Mouse (Mus musculus): ENCODE measurements around the gene Vmo1. TPM values are rescaled to one million over a fixed set of nuclear protein-coding genes. Genes with fewer than 3 reads are reported as not detected.
"Not testable (repeated sequence)": the region's sequence is repeated elsewhere in the genome, so short reads cannot be mapped to it uniquely, and the experiment has no call there.

The Vmo1 gene
- polyA plus RNA-seq, 1 experiment from 2014 or later: not detected

- 49% methylated on average over 3 of the region's 3 CpGs for WGBS
- H3K36me3 ChIP-seq: no peaks in the 10 kb centered on the region
- no peak for ATAC-seq (ENCODE audit: extremely low read depth, insufficient number of reproducible peaks, low FRiP score, low TSS enrichment)
- no peaks in the 10 kb centered on the region for H3K4me1 ChIP-seq
- H3K9ac ChIP-seq: no peak overlapping the region
- H3K27me3 ChIP-seq (replicated peaks): peaks cover 15% of the 10 kb centered on the region; the same call in 1 of the 2 replicates
- no peak overlapping the region for H3K4me2 ChIP-seq
- no peak overlapping the region for H3K27ac ChIP-seq (replicated peaks)
- H3K4me3 ChIP-seq: no peak overlapping the region
- H3K9me3 ChIP-seq: no peaks in the 10 kb centered on the region
These were observed 12.4 kb downstream of the Vmo1 start for GRCm38 (mm10) chr11:70502018-70502417.

- Histone ChIP-seq H3K27me3 (replicated peaks) (peaks cover 11% of the 10 kb centered on the region; the same call in 1 of the 2 replicates), H3K4me1 (no peaks in the 10 kb centered on the region), H3K27ac (replicated peaks) (no peak overlapping the region), H3K9me3 (no peaks in the 10 kb centered on the region), H3K4me2 (no peak overlapping the region), H3K9ac (no peak overlapping the region), H3K36me3 (no peaks in the 10 kb centered on the region), H3K4me3 (no peak overlapping the region)
- WGBS: 88% methylated on average over 1 of the region's 1 CpGs
- no peak for ATAC-seq (ENCODE audit: extremely low read depth, insufficient number of reproducible peaks, low FRiP score, low TSS enrichment)
These were observed 14.0 kb downstream of the Vmo1 start for GRCm38 (mm10) chr11:70500476-70500812.

- no peaks in the 10 kb centered on the region for H3K4me1 ChIP-seq
- no peak overlapping the region for H3K4me3 ChIP-seq
- H3K9ac ChIP-seq: no peak overlapping the region
- 64% methylated on average over 14 of the region's 14 CpGs for WGBS
- H3K27me3 ChIP-seq (replicated peaks): 0 out of 2 replicates have a peak, but pooled peaks cover 5% of the 10 kb centered on the region
- ATAC-seq (ENCODE audit: extremely low read depth, insufficient number of reproducible peaks, low FRiP score, low TSS enrichment): no peak
- no peaks in the 10 kb centered on the region for H3K9me3 ChIP-seq
- H3K4me2 ChIP-seq: no peak overlapping the region
- no peak overlapping the region for H3K27ac ChIP-seq (replicated peaks)
- no peaks in the 10 kb centered on the region for H3K36me3 ChIP-seq
These were observed 14.6 kb downstream of the Vmo1 start for GRCm38 (mm10) chr11:70499566-70500475.

GRCm38 (mm10) chr11:70489684-70490083 is 24.7 kb downstream of the Vmo1 start:
- Histone ChIP-seq H3K27ac (replicated peaks) (no peak overlapping the region), H3K4me3 (no peak overlapping the region), H3K9me3 (no peaks in the 10 kb centered on the region), H3K4me2 (no peak overlapping the region), H3K27me3 (replicated peaks) (no peaks in the 10 kb centered on the region), H3K9ac (no peak overlapping the region), H3K36me3 (no peaks in the 10 kb centered on the region), H3K4me1 (no peaks in the 10 kb centered on the region)
- 66% methylated on average over 6 of the region's 6 CpGs for WGBS
- ATAC-seq (ENCODE audit: extremely low read depth, insufficient number of reproducible peaks, low FRiP score, low TSS enrichment): no peak

GRCm38 (mm10) chr11:70489138-70489537 is 25.3 kb downstream of the Vmo1 start:
- Histone ChIP-seq H3K36me3 (no peaks in the 10 kb centered on the region), H3K9me3 (no peaks in the 10 kb centered on the region), H3K27me3 (replicated peaks) (no peaks in the 10 kb centered on the region), H3K4me3 (no peak overlapping the region), H3K9ac (no peak overlapping the region), H3K4me1 (no peaks in the 10 kb centered on the region), H3K27ac (replicated peaks) (no peak overlapping the region), H3K4me2 (no peak overlapping the region)
- no peak for ATAC-seq (ENCODE audit: extremely low read depth, insufficient number of reproducible peaks, low FRiP score, low TSS enrichment)
- 82% methylated on average over 3 of the region's 3 CpGs for WGBS

GRCm38 (mm10) chr11:70487816-70488215 is 26.6 kb downstream of the Vmo1 start:
- H3K27ac ChIP-seq (replicated peaks): no peak overlapping the region
- WGBS: 40% methylated on average over 4 of the region's 4 CpGs
- H3K4me1 ChIP-seq: no peaks in the 10 kb centered on the region
- no peak overlapping the region for H3K9ac ChIP-seq
- no peaks in the 10 kb centered on the region for H3K27me3 ChIP-seq (replicated peaks)
- H3K4me2 ChIP-seq: no peak overlapping the region
- H3K36me3 ChIP-seq: no peaks in the 10 kb centered on the region
- H3K4me3 ChIP-seq: no peak overlapping the region
- ATAC-seq (ENCODE audit: extremely low read depth, insufficient number of reproducible peaks, low FRiP score, low TSS enrichment): no peak
- no peaks in the 10 kb centered on the region for H3K9me3 ChIP-seq

- Histone ChIP-seq H3K27me3 (replicated peaks) (no peaks in the 10 kb centered on the region), H3K4me2 (no peak overlapping the region), H3K4me1 (no peaks in the 10 kb centered on the region), H3K4me3 (no peak overlapping the region), H3K9ac (no peak overlapping the region), H3K36me3 (no peaks in the 10 kb centered on the region), H3K9me3 (no peaks in the 10 kb centered on the region), H3K27ac (replicated peaks) (no peak overlapping the region)
- 55% methylated on average over 2 of the region's 2 CpGs for WGBS
- no peak for ATAC-seq (ENCODE audit: extremely low read depth, insufficient number of reproducible peaks, low FRiP score, low TSS enrichment)
These were observed 28.9 kb downstream of the Vmo1 start for GRCm38 (mm10) chr11:70485498-70485897.

- H3K4me2 ChIP-seq: no peak overlapping the region
- 54% methylated on average over 12 of the region's 12 CpGs for WGBS
- no peaks in the 10 kb centered on the region for H3K4me1 ChIP-seq
- no peak for ATAC-seq (ENCODE audit: extremely low read depth, insufficient number of reproducible peaks, low FRiP score, low TSS enrichment)
- H3K9me3 ChIP-seq: no peaks in the 10 kb centered on the region
- no peaks in the 10 kb centered on the region for H3K27me3 ChIP-seq (replicated peaks)
- no peaks in the 10 kb centered on the region for H3K36me3 ChIP-seq
- no peak overlapping the region for H3K27ac ChIP-seq (replicated peaks)
- no peak overlapping the region for H3K4me3 ChIP-seq
- H3K9ac ChIP-seq: no peak overlapping the region
These were observed 39.4 kb downstream of the Vmo1 start for GRCm38 (mm10) chr11:70474872-70475534.

- WGBS: 81% methylated on average over 5 of the region's 5 CpGs
- not testable (repeated sequence) for H3K27ac ChIP-seq (replicated peaks); H3K27me3 ChIP-seq (replicated peaks); H3K4me2 ChIP-seq; H3K4me1 ChIP-seq; H3K9ac ChIP-seq; H3K36me3 ChIP-seq; H3K9me3 ChIP-seq; ATAC-seq (ENCODE audit: extremely low read depth, insufficient number of reproducible peaks, low FRiP score, low TSS enrichment); H3K4me3 ChIP-seq
These were observed 41.1 kb downstream of the Vmo1 start for GRCm38 (mm10) chr11:70473291-70473690.

GRCm38 (mm10) chr11:70472716-70473115 is 41.7 kb downstream of the Vmo1 start:
- Histone ChIP-seq H3K9ac (no peak overlapping the region), H3K36me3 (no peaks in the 10 kb centered on the region), H3K27ac (replicated peaks) (no peak overlapping the region), H3K27me3 (replicated peaks) (no peaks in the 10 kb centered on the region), H3K4me1 (0 out of 2 replicates have a peak, but pooled peaks cover 2% of the 10 kb centered on the region), H3K4me2 (no peak overlapping the region), H3K4me3 (no peak overlapping the region), H3K9me3 (no peaks in the 10 kb centered on the region)
- ATAC-seq (ENCODE audit: extremely low read depth, insufficient number of reproducible peaks, low FRiP score, low TSS enrichment): no peak

GRCm38 (mm10) chr11:70469764-70470163 is 44.7 kb downstream of the Vmo1 start:
- Histone ChIP-seq H3K36me3 (no peaks in the 10 kb centered on the region), H3K27me3 (replicated peaks) (peaks cover 26% of the 10 kb centered on the region), H3K9me3 (no peaks in the 10 kb centered on the region), H3K4me1 (peaks cover 28% of the 10 kb centered on the region), H3K4me3 (no peak overlapping the region), H3K4me2 (no peak overlapping the region), H3K9ac (no peak overlapping the region), H3K27ac (replicated peaks) (peak overlapping the region; percentile 82)
- 70% methylated on average over 3 of the region's 3 CpGs for WGBS
- no peak for ATAC-seq (ENCODE audit: extremely low read depth, insufficient number of reproducible peaks, low FRiP score, low TSS enrichment)
